Mouse (Mus musculus) limb, embryonic 15.5 days (tissue): ENCODE results near the gene Nrarp. TPM values are rescaled to one million over a fixed set of nuclear protein-coding genes. Genes with fewer than 3 reads are reported as not detected.
A peak's percentile ranks its signal among the peaks of the same experiment; 100 is the strongest.

ENCODE experiments used
- ATAC-seq: fragments of 200-750 bp; cut with Nextera tagmentation; 2 replicates; pipeline ENCODE4 v1.8.0; 2017; ENCODE audit warnings: low read depth, moderate TSS enrichment; ENCODE audit not compliant: insufficient number of reproducible peaks, low FRiP score, low TSS enrichment
- H3K27ac ChIP-seq: fragments of 300-500 bp; sonication (generic); 2 replicates; pipeline ENCODE4 v1.5.1; 2015; ENCODE audit warnings: moderate library complexity, mild to moderate bottlenecking, inconsistent platforms
- H3K27me3 ChIP-seq: fragments of 300-500 bp; sonication (generic); 2 replicates; pipeline ENCODE4 v1.6.1; 2015; ENCODE audit warnings: inconsistent platforms
- H3K36me3 ChIP-seq: fragments of 300-500 bp; sonication (generic); 2 replicates; pipeline ENCODE4 v1.6.1; 2015; ENCODE audit warnings: inconsistent platforms
- H3K4me1 ChIP-seq: fragments of 300-500 bp; sonication (generic); 2 replicates; pipeline ENCODE4 v1.6.1; 2015; ENCODE audit warnings: inconsistent platforms
- H3K4me2 ChIP-seq: fragments of 300-500 bp; sonication (generic); 2 replicates; pipeline ENCODE4 v1.6.1; 2015; ENCODE audit warnings: mild to moderate bottlenecking, inconsistent platforms
- H3K4me3 ChIP-seq: fragments of 300-500 bp; sonication (generic); 2 replicates; pipeline ENCODE4 v1.5.1; 2015; ENCODE audit warnings: mild to moderate bottlenecking, inconsistent platforms
- H3K9ac ChIP-seq: fragments of 300-500 bp; sonication (generic); 2 replicates; pipeline ENCODE4 v1.6.1; 2015; ENCODE audit warnings: inconsistent platforms
- H3K9me3 ChIP-seq: fragments of 300-500 bp; sonication (generic); 2 replicates; pipeline ENCODE4 v1.6.1; 2016; ENCODE audit warnings: inconsistent platforms
- WGBS: fragments of 180-500 bp; shearing (Covaris S2); methylation state at CpG from one replicate; pipeline ENCODE4 v1.1.7; 2015; 5-methylcytosine and 5-hydroxymethylcytosine counted together
- polyA plus RNA-seq: library from polyadenylated mRNA; unstranded; fragments of >200 nt; fragmentation: Nextera tagmentation; extraction: Ambion mirVana; gene quantifications from 2 replicates; pipeline ENCODE4 v1.2.1, GENCODE M21; 2015

Gene Nrarp
- polyA plus RNA-seq, 1 experiment from 2014 or later, result 33.5 TPM

GRCm38 (mm10) chr2:25224492-25224765 lies 43.9 kb downstream of the Nrarp start, which contains the start of gene Tubb4b:
Gene Tubb4b, minus strand, starts transcription at chr2:25224702.
- peak within 1 kb of the TSS; percentile 93 for H3K9ac ChIP-seq
- H3K27me3 ChIP-seq, result no peaks in the 10 kb centered on the region
- H3K4me3 ChIP-seq, result peak within 1 kb of the TSS; percentile 94
- peak within 1 kb of the TSS; percentile 86 for H3K4me2 ChIP-seq
- peak within 1 kb of the TSS; percentile 98 for H3K27ac ChIP-seq
- peaks cover 27% of the 10 kb centered on the region for H3K4me1 ChIP-seq
- H3K9me3 ChIP-seq, result no peaks in the 10 kb centered on the region
- peaks cover 11% of the 10 kb centered on the region for H3K36me3 ChIP-seq
- ATAC-seq, result no peak
- WGBS, result 0% methylated on average over 17 of the region's 17 CpGs

GRCm38 (mm10) chr2:25224766-25225752 lies 44.5 kb downstream of the Nrarp start:
- peaks cover 27% of the 10 kb centered on the region for H3K4me1 ChIP-seq
- H3K4me3 ChIP-seq, result peak overlapping the region; percentile 94
- H3K36me3 ChIP-seq, result peaks cover 11% of the 10 kb centered on the region
- peak overlapping the region; percentile 41 for H3K4me2 ChIP-seq
- H3K9ac ChIP-seq, result peak overlapping the region; percentile 44; the same call in 1 of the 2 replicates
- no peaks in the 10 kb centered on the region for H3K9me3 ChIP-seq
- 2% methylated on average over 41 of the region's 41 CpGs for WGBS
- H3K27me3 ChIP-seq, result 0 out of 2 replicates have a peak, but pooled peaks cover 6% of the 10 kb centered on the region
- ATAC-seq, result peak; percentile 97
- H3K27ac ChIP-seq, result peak overlapping the region; percentile 98

- H3K9ac ChIP-seq, result no peak overlapping the region
- peak overlapping the region; percentile 41; the same call in 1 of the 2 replicates for H3K4me2 ChIP-seq
- H3K27me3 ChIP-seq, result peaks cover 12% of the 10 kb centered on the region; the same call in 1 of the 2 replicates
- WGBS, result 72% methylated on average over 8 of the region's 8 CpGs
- H3K4me3 ChIP-seq, result peak overlapping the region; percentile 60
- H3K36me3 ChIP-seq, result peaks cover 11% of the 10 kb centered on the region
- ATAC-seq, result no peak
- H3K4me1 ChIP-seq, result peaks cover 27% of the 10 kb centered on the region
- no peaks in the 10 kb centered on the region for H3K9me3 ChIP-seq
- H3K27ac ChIP-seq, result peak overlapping the region; percentile 98
These were observed 45.3 kb downstream of the Nrarp start for GRCm38 (mm10) chr2:25225811-25226379.

- no peak overlapping the region for H3K9ac ChIP-seq
- H3K27ac ChIP-seq, result no peak overlapping the region
- 71% methylated on average over 5 of the region's 5 CpGs for WGBS
- ATAC-seq, result no peak
- no peaks in the 10 kb centered on the region for H3K9me3 ChIP-seq
- peaks cover 27% of the 10 kb centered on the region for H3K4me1 ChIP-seq
- H3K27me3 ChIP-seq, result peaks cover 22% of the 10 kb centered on the region; the same call in 1 of the 2 replicates
- H3K36me3 ChIP-seq, result peaks cover 4% of the 10 kb centered on the region
- H3K4me2 ChIP-seq, result 0 out of 2 replicates have a peak overlapping the region, but pooled peaks have one; percentile 5
- H3K4me3 ChIP-seq, result no peak overlapping the region
These were observed 46.3 kb downstream of the Nrarp start for GRCm38 (mm10) chr2:25226864-25227263.

- H3K9ac ChIP-seq, result no peak overlapping the region
- 82% methylated on average over 4 of the region's 4 CpGs for WGBS
- H3K4me1 ChIP-seq, result peaks cover 27% of the 10 kb centered on the region
- no peaks in the 10 kb centered on the region for H3K9me3 ChIP-seq
- no peaks in the 10 kb centered on the region for H3K36me3 ChIP-seq
- no peak overlapping the region for H3K4me3 ChIP-seq
- ATAC-seq, result no peak
- H3K27ac ChIP-seq, result no peak overlapping the region
- no peak overlapping the region for H3K4me2 ChIP-seq
- H3K27me3 ChIP-seq, result peaks cover 22% of the 10 kb centered on the region; the same call in 1 of the 2 replicates
These were observed 46.8 kb downstream of the Nrarp start for GRCm38 (mm10) chr2:25227406-25227805.

GRCm38 (mm10) chr2:25228431-25228889 lies 47.9 kb downstream of the Nrarp start:
- no peak overlapping the region for H3K9ac ChIP-seq
- whole genome bisulfite sequencing, result 1% methylated on average over 7 of the region's 7 CpGs
- peaks cover 25% of the 10 kb centered on the region; the same call in 1 of the 2 replicates for H3K27me3 ChIP-seq
- H3K9me3 ChIP-seq, result no peaks in the 10 kb centered on the region
- H3K4me3 ChIP-seq, result peak overlapping the region; percentile 11; the same call in 1 of the 2 replicates
- peak overlapping the region; percentile 43 for H3K27ac ChIP-seq
- no peak for ATAC-seq
- peak overlapping the region; percentile 21 for H3K4me2 ChIP-seq
- H3K36me3 ChIP-seq, result no peaks in the 10 kb centered on the region
- H3K4me1 ChIP-seq, result peaks cover 23% of the 10 kb centered on the region

- peak overlapping the region; percentile 21; the same call in 1 of the 2 replicates for H3K4me2 ChIP-seq
- no peak overlapping the region for H3K9ac ChIP-seq
- H3K9me3 ChIP-seq, result no peaks in the 10 kb centered on the region
- peaks cover 19% of the 10 kb centered on the region for H3K4me1 ChIP-seq
- H3K36me3 ChIP-seq, result no peaks in the 10 kb centered on the region
- 64% methylated on average over 6 of the region's 6 CpGs for WGBS
- no peak overlapping the region for H3K4me3 ChIP-seq
- ATAC-seq, result no peak
- H3K27me3 ChIP-seq, result peaks cover 29% of the 10 kb centered on the region; the same call in 1 of the 2 replicates
- H3K27ac ChIP-seq, result no peak overlapping the region
These were observed 48.5 kb downstream of the Nrarp start for GRCm38 (mm10) chr2:25228995-25229530.

- Histone ChIP-seq H3K36me3 (no peaks in the 10 kb centered on the region), H3K9me3 (no peaks in the 10 kb centered on the region), H3K4me1 (peaks cover 19% of the 10 kb centered on the region), H3K9ac (no peak overlapping the region), H3K27ac (no peak overlapping the region), H3K4me3 (no peak overlapping the region), H3K4me2 (no peak overlapping the region), H3K27me3 (peaks cover 33% of the 10 kb centered on the region; the same call in 1 of the 2 replicates)
- no peak for ATAC-seq
- WGBS, result 77% methylated on average over 5 of the region's 5 CpGs
These were observed 49.0 kb downstream of the Nrarp start for GRCm38 (mm10) chr2:25229582-25229981.

- Histone ChIP-seq H3K36me3 (no peaks in the 10 kb centered on the region), H3K4me3 (no peak overlapping the region), H3K9me3 (no peaks in the 10 kb centered on the region), H3K4me2 (no peak overlapping the region), H3K27me3 (peaks cover 39% of the 10 kb centered on the region; the same call in 1 of the 2 replicates), H3K27ac (no peak overlapping the region), H3K4me1 (peaks cover 15% of the 10 kb centered on the region), H3K9ac (no peak overlapping the region)
- 85% methylated on average over 7 of the region's 7 CpGs for WGBS
- no peak for ATAC-seq
These were observed 50.0 kb downstream of the Nrarp start for GRCm38 (mm10) chr2:25230581-25230980.

GRCm38 (mm10) chr2:25231038-25231437 lies 50.5 kb downstream of the Nrarp start:
- H3K4me3 ChIP-seq, result no peak overlapping the region

More at GRCm38 (mm10) chr2:25231038-25231437, 50.5 kb downstream of the Nrarp start:
- no peak overlapping the region for H3K9ac ChIP-seq
- H3K27ac ChIP-seq, result no peak overlapping the region
- peaks cover 44% of the 10 kb centered on the region for H3K27me3 ChIP-seq
- no peak overlapping the region for H3K4me2 ChIP-seq
- no peaks in the 10 kb centered on the region for H3K36me3 ChIP-seq
- 57% methylated on average over 12 of the region's 12 CpGs for WGBS
- peaks cover 10% of the 10 kb centered on the region for H3K4me1 ChIP-seq
- no peaks in the 10 kb centered on the region for H3K9me3 ChIP-seq
- no peak for ATAC-seq
